Mouse (Mus musculus) left cerebral cortex, adult 2 months (tissue): ENCODE data around the gene Saa1. TPM values are rescaled to one million over a fixed set of nuclear protein-coding genes. Genes with fewer than 3 reads are reported as not detected.

Experiments
- DNase-seq, 2 experiments: peaks; one replicate each; pipeline ENCODE4 v3.0.0; 2021 to 2022; ENCODE audit warnings: low spot score in 2 of 2, mixed read lengths in 1 of 2; ENCODE audit errors: extremely low spot score in 1 of 2
- H3K27ac ChIP-seq: fragments of 200-600 bp; 2 replicates; pipeline ENCODE4 v1.8.1; 2022
- H3K4me3 ChIP-seq: fragments of 200-600 bp; 2 replicates; pipeline ENCODE4 v1.8.1; 2022
- CTCF ChIP-seq: fragments of 200-600 bp; IDR thresholded peaks from 2 replicates; pipeline ENCODE4 v1.8.1; 2022; ENCODE audit warnings: antibody characterized with exemption, mild to moderate bottlenecking, moderate library complexity
- intact Hi-C: fragments of 180-260 bp; cut with DNase I; formaldehyde crosslinking; loops from one replicate; pipeline ENCODE4 v1.15.1; 2025
- total RNA-seq, 2 experiments: library from RNA; stranded (reverse); gene quantifications; 2 replicates each; pipeline ENCODE4 v1.2.3; 2021

Saa1 gene
- total RNA-seq, 2 experiments from 2014 or later, result not detected

DNA sequence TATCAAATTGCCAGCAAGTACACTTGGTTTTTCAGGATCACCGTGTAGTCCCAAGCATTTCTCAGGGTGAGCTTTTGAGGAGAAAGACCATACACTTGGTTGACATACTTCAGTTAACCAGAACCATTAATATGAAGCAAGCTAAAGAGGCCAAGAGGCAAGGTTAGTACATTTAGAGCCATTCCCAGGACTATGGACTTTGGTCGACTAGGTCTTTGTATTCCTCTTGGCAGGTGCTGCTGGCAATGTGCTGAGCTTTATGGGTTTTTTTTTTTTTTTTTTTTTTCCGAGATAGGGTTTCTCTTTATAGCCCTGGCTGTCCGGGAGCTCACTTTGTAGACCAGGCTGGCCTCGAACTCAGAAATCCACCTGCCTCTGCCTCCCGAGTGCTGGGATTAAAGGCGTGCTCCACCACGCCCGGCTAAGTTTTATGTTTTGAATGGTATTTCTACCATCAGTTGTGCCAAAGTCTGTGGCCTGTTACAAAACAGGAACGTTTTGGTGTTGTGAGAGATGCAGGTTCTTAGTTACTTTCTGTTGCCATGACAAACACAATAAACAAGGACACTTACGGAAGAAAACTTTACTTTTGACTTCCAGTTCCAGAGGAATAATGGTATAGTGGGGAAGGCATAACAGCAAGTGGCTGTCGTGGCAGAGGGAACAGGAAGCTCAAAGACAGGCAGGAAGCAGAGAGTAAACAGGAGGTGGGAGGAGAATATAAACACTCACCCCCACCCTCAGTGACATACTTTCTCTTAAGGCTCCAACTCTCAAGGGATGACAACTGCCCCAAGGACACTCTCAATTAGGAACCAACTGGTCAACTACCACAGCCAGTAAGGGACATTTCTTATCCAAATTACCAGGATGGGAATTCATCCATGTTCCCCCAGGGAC, 4.0 kb downstream of the Saa1 start:
- Histone ChIP-seq H3K27ac (no peak overlapping the region), H3K4me3 (no peak overlapping the region)
- no peak for DNase-seq
- intact Hi-C loops, result no loop called here
- TF ChIP-seq CTCF, result no peak

DNA sequence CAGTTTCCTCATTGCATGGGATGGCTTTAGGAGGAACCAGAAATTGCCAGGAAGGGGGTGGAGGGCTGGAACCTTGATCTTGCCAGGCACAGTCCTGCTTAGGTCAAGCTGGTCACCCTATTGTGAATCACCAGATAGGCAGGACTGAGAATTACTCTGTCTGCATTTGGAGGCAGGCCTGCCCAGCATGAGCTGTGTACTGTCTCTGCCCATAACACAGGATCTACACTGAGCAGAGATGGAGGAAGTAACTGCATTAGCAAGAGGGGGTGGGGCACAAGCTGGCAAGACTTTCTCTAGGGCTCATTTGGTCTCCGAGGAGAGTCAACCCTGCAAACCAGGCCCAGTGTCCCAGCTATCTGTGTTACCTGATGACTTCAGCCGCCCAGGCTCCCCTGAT, 7.8 kb downstream of the Saa1 start:
- TF ChIP-seq CTCF, result no peak
- Histone ChIP-seq H3K27ac (no peak overlapping the region), H3K4me3 (no peak overlapping the region)
- intact Hi-C loops, result loop anchor here (1.0 kb wide), 1 partner anchor 10 kb away; no protein-coding TSS in a partner anchor
- DNase-seq, result no peak

DNA sequence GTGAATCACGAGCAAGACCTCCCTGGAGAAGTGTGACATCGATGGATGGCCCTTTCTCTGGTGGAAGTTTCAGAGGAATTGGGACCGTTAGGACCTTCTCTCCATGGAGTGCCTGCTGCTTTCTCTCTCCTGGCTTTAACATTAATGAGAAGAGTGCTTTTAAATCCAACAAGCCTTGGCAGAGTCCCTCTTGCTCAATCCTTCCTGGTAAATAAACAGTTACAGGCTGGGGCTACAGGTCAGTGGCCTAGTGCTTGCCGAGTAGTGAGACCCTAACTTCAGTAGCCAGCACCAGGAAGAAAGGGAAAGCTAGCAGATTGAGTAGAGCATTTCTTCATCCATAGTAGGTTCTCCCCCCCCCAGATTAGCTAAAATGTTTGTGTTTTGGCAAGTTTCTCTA, 10.3 kb downstream of the Saa1 start, which contains the start of gene Saa4:
Saa4 (minus strand) TSS at position 146 of the 400 bp plus-strand sequence.
- Histone ChIP-seq H3K27ac (no peak within 1 kb of the TSS), H3K4me3 (no peak within 1 kb of the TSS)
- intact Hi-C loops, result no loop called here
- no peak for TF ChIP-seq CTCF
- DNase-seq, result no peak

DNA sequence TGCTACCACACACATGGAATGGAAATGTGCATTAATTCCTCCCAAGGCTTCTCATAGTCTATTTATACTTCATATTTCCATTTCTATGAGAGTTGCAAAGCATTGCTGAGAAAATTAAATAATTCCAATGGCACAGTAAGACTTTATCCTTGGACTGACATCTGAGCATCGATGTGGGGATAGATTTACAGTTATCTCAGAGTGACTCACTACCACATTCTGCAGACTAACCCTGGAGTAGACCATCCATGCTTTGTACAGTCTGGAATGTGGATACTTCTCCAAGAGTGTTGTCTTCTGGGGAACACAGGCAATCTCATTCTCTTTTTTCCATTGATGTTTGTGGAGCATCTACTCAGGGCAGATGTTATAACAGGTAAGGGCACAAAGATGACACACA, 15.2 kb downstream of the Saa1 start:
- intact Hi-C loops, result no loop called here
- Histone ChIP-seq H3K27ac (no peak overlapping the region), H3K4me3 (no peak overlapping the region)
- no peak for DNase-seq
- no peak for TF ChIP-seq CTCF

DNA sequence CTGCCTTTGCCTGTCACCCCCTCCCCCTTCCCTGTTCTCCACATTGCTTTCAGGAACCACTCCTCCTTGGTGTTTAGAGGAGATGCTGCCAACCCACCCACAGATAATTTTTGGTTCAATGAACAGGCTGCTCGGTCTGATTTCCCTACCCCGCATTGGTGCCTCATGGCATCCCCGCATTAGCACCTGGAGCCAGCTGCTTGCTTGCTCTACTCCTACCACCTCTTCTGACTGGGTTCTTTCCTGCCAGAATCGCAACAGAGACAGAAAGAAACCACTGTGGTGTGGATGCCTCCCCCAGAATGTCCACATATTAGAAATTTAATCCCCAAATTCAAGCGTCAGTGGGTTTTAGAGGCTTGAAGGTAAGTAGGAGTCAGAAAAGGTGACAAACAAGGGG, 18.4 kb downstream of the Saa1 start:
- peak in 1 of 2 experiments; percentile 23 for DNase-seq
- Histone ChIP-seq H3K4me3 (no peak overlapping the region), H3K27ac (no peak overlapping the region)
- intact Hi-C loops, result no loop called here
- TF ChIP-seq CTCF, result no peak

GRCm38 (mm10) chr7:46723849-46724248, 18.9 kb downstream of the Saa1 start:
- H3K4me3 ChIP-seq, result no peak overlapping the region
- intact Hi-C loops, result no loop called here
- no peak overlapping the region for H3K27ac ChIP-seq
- no peak for DNase-seq
- no peak for TF ChIP-seq CTCF

DNA sequence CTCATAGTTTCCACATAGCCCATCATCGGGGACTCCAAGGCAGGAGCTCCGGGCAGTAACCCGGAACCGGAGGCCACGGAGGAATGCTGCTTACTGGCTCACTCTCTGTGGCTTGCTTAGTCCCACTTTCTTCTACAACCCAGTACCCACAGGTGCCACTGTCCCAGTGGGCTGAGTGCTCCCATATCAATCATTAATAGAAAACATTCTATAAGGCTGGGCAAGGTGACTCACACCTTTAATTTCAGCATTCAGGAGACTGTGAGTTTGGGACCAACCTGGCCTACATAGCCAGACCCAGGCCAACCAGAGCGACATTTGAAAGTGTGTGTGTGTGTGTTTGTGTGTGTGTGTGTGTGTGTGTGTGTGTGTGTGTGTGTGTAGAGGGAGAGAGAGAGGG, 19.4 kb downstream of the Saa1 start:
- H3K4me3 ChIP-seq, result no peak overlapping the region
- DNase-seq, result no peak

DNA sequence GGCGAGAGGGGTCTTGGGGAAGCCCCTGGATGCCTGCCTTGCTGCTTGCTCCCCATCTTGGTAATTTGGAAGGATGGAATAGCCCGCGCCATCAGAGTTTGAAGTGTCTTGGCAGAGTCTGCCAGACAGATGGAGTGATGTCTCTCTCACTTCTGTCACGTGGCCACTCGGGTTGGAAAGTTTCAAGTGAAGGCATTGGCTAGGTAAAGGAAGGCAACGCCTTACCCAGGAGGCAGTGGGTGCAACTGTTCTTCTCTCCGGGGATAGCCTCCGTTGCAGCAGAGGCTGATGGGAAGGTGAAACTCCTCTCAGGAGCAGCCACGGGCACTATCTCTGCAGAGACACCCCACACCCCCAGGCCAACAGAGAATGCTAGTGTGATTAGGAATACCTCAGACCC, 22.3 kb downstream of the Saa1 start:
- DNase-seq, result no peak
- Histone ChIP-seq H3K4me3 (no peak overlapping the region), H3K27ac (no peak overlapping the region)
- intact Hi-C loops, result no loop called here
- TF ChIP-seq CTCF, result no peak

More for the DNA sequence above, 19.4 kb downstream of the Saa1 start:
- H3K27ac ChIP-seq, result no peak overlapping the region
- intact Hi-C loops, result no loop called here
- no peak for TF ChIP-seq CTCF

GRCm38 (mm10) chr7:46719526-46719925, 23.3 kb downstream of the Saa1 start:
- no peak for DNase-seq
- TF ChIP-seq CTCF, result no peak
- Histone ChIP-seq H3K4me3 (no peak overlapping the region), H3K27ac (no peak overlapping the region)
- intact Hi-C loops, result no loop called here

DNA sequence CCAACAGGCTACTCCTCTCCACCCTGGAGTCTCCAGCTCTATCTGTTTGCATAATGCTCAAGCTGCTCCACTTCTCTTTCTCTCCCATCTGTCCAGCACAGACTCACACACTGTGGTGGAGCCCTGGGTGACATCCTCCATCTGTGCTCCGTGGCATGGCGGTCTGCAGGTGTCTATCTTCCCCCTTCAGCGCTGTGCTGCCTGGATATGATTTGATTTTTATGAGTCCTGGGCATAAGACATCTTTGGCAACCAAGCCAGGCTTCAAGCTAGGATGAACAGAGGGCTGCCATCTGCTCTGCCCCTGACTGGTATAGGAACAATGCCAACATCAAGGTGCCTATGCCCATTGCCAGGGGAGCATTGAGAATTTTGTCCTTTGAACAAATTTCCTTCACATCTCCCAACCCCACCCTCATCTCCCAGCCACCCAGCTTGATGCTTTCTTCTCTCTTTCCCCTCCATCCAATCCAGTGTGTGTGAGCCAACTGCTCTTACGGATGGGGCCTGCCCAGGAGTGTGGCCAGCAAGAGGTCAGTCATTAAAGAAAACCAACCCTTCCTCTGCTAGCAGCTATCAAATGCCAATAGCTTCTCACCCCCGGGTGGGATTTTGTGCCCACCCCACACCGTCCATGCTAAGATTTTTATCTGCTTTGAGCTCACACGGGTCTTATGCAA, 24.0 kb downstream of the Saa1 start:
- no peak overlapping the region for H3K4me3 ChIP-seq
- intact Hi-C loops, result no loop called here
- H3K27ac ChIP-seq, result no peak overlapping the region
- DNase-seq, result no peak
- no peak for TF ChIP-seq CTCF

DNA sequence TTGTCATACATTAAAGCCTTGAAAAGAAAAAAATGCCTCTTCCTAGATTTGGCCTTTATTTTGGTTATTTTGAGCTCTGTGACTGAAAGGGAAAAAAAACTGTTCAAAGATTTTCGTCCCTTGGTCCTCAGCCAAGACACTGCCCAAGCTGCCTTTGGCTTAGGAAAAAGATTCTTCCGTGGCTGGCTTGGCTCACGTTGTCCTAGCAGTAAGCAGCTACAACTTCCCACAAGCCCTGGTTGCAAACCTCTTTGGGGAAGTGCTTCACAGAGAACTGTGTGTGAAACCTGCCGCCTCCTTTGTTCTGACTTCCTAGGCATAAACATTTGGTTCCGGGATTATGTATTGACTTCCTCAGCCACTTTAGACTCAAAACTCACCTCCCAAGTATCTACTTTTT, 25.9 kb downstream of the Saa1 start:
- intact Hi-C loops, result no loop called here
- no peak for DNase-seq
- H3K27ac ChIP-seq, result no peak overlapping the region
- no peak for TF ChIP-seq CTCF
- no peak overlapping the region for H3K4me3 ChIP-seq

GRCm38 (mm10) chr7:46715600-46715999, 27.2 kb downstream of the Saa1 start, which contains the start of gene Saa3:
Gene Saa3, minus strand, starts transcription at chr7:46715700.
- DNase-seq, result no peak
- H3K27ac ChIP-seq, result no peak within 1 kb of the TSS
- no peak within 1 kb of the TSS for H3K4me3 ChIP-seq
- intact Hi-C loops, result loop anchor here (2.0 kb wide), 1 partner anchor 55 kb away; no protein-coding TSS in a partner anchor
- TF ChIP-seq CTCF, result no peak
